Mouse (Mus musculus): ENCODE results near the gene Fig4.
A peak's percentile ranks its signal among the peaks of the same experiment; 100 is the strongest.

The Fig4 gene

GRCm38 (mm10) chr10:41302689-41303431 is at the start of gene Fig4:
Gene Fig4 (minus strand): TSS chr10:41303260.
- DNase-seq (ENCODE audit: low spot score in 2 of 2), result peak; percentile 68 to 77

GRCm38 (mm10) chr10:41341346-41341745 is 38.3 kb upstream of the Fig4 start:
- no peak for DNase-seq (ENCODE audit: low spot score in 2 of 2)

GRCm38 (mm10) chr10:41332533-41333043 is 29.5 kb upstream of the Fig4 start:
- DNase-seq (ENCODE audit: low spot score in 2 of 2), result no peak

- DNase-seq (ENCODE audit: low spot score in 2 of 2), result no peak
Measured at GRCm38 (mm10) chr10:41315866-41316265, 12.8 kb upstream of the Fig4 start.

- DNase-seq (ENCODE audit: low spot score in 2 of 2), result no peak
Measured at GRCm38 (mm10) chr10:41308205-41308604, 5.1 kb upstream of the Fig4 start.

GRCm38 (mm10) chr10:41304961-41305455 is 1.9 kb upstream of the Fig4 start:
- DNase-seq (ENCODE audit: low spot score in 2 of 2), result no peak

GRCm38 (mm10) chr10:41303639-41304444 is 782 bp upstream of the Fig4 start, which contains the start of gene Ak9:
Gene Ak9 (plus strand): TSS chr10:41303980.
- peak; percentile 74 to 75 for DNase-seq (ENCODE audit: low spot score in 2 of 2)

- DNase-seq (ENCODE audit: low spot score in 2 of 2), result no peak
Measured at GRCm38 (mm10) chr10:41300161-41300560, 2.9 kb downstream of the Fig4 start.

GRCm38 (mm10) chr10:41295145-41295544 is 7.9 kb downstream of the Fig4 start:
- DNase-seq (ENCODE audit: low spot score in 2 of 2), result no peak

- DNase-seq (ENCODE audit: low spot score in 2 of 2), result no peak
Measured at GRCm38 (mm10) chr10:41294734-41295133, 8.3 kb downstream of the Fig4 start.

GRCm38 (mm10) chr10:41293019-41293418 is 10.0 kb downstream of the Fig4 start:
- no peak for DNase-seq (ENCODE audit: low spot score in 2 of 2)

GRCm38 (mm10) chr10:41291021-41291420 is 12.0 kb downstream of the Fig4 start:
- DNase-seq (ENCODE audit: low spot score in 2 of 2), result no peak

- DNase-seq (ENCODE audit: low spot score in 2 of 2), result peak; percentile 77 to 87
Measured at GRCm38 (mm10) chr10:41288771-41289415, 14.2 kb downstream of the Fig4 start.

GRCm38 (mm10) chr10:41288074-41288473 is 15.0 kb downstream of the Fig4 start:
- DNase-seq (ENCODE audit: low spot score in 2 of 2), result no peak

GRCm38 (mm10) chr10:41287618-41288017 is 15.4 kb downstream of the Fig4 start:
- DNase-seq (ENCODE audit: low spot score in 2 of 2), result no peak

GRCm38 (mm10) chr10:41282086-41282485 is 21.0 kb downstream of the Fig4 start:
- DNase-seq (ENCODE audit: low spot score in 2 of 2), result no peak

GRCm38 (mm10) chr10:41280796-41281195 is 22.3 kb downstream of the Fig4 start:
- DNase-seq (ENCODE audit: low spot score in 2 of 2), result no peak

GRCm38 (mm10) chr10:41280177-41280576 is 22.9 kb downstream of the Fig4 start:
- DNase-seq (ENCODE audit: low spot score in 2 of 2), result no peak

- DNase-seq (ENCODE audit: low spot score in 2 of 2), result no peak
Measured at GRCm38 (mm10) chr10:41278808-41279207, 24.3 kb downstream of the Fig4 start.

GRCm38 (mm10) chr10:41274871-41275270 is 28.2 kb downstream of the Fig4 start:
- DNase-seq (ENCODE audit: low spot score in 2 of 2), result no peak

GRCm38 (mm10) chr10:41271860-41272259 is 31.2 kb downstream of the Fig4 start:
- no peak for DNase-seq (ENCODE audit: low spot score in 2 of 2)

GRCm38 (mm10) chr10:41261889-41262288 is 41.2 kb downstream of the Fig4 start:
- no peak for DNase-seq (ENCODE audit: low spot score in 2 of 2)
